Mouse (Mus musculus): ENCODE measurements at regions not wholly inside any gene's neighbourhood (a gene's known extent, or its start where the extent isn't known, plus 50 kb on each side); places are given as distances from the start of the nearest gene placed in this dataset.

- DNase-seq, result no peak
Observed at GRCm38 (mm10) chr4:131014301-131015081, 70.3 kb downstream of the Matn1 start.

- no peak for DNase-seq
Observed at GRCm38 (mm10) chr4:131015156-131015555, 71.0 kb downstream of the Matn1 start.

GRCm38 (mm10) chr4:131023601-131024000 is 79.4 kb downstream of the Matn1 start:
- DNase-seq, result no peak

DNA sequence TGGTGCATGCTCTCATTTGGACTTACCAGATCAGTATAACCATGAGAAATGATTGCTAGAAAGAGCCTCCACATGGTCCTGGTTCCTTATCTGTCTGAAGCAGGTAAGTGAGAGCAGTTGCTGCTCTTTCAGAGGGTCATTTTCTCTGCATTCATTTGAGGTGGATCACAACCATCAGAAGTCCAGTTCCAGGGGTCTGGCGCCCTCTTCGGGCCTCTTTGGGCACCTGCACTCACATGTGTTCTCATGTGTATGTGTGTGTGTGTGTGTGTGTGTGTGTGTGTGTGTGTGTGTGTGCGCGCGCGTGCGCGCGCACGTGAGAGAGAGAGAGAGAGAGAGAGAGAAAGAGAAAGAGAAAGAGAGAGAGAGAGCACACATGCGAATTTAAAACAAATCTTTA is 92.1 kb downstream of the Matn1 start:
- no peak for DNase-seq

DNA sequence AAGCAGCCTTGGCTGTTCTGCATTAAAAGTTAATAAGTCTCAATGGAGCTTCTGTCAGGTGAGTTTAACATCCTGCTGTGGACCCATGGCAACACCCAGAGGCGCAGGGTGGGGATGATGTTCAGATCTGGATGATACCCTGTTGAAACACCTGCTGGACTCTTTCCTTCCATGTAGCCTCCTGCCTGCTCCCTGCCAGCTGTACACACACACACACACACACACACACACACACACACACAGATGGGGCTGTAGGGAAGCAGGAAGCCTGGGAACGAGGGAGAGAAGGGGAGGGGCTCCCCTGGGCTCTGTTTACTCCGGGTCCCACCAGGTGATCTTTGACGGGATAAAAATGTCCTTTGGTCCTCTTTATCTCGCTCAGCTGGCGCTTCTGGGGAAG is 93.0 kb downstream of the Matn1 start:
- no peak for DNase-seq

- DNase-seq, result no peak
Observed at GRCm38 (mm10) chr4:131039686-131040085, 95.5 kb downstream of the Matn1 start.

- DNase-seq, result no peak
Observed at GRCm38 (mm10) chr4:131041210-131041609, 97.0 kb downstream of the Matn1 start.

GRCm38 (mm10) chr4:131046101-131046500 is 101.9 kb downstream of the Matn1 start:
- DNase-seq, result no peak

DNA sequence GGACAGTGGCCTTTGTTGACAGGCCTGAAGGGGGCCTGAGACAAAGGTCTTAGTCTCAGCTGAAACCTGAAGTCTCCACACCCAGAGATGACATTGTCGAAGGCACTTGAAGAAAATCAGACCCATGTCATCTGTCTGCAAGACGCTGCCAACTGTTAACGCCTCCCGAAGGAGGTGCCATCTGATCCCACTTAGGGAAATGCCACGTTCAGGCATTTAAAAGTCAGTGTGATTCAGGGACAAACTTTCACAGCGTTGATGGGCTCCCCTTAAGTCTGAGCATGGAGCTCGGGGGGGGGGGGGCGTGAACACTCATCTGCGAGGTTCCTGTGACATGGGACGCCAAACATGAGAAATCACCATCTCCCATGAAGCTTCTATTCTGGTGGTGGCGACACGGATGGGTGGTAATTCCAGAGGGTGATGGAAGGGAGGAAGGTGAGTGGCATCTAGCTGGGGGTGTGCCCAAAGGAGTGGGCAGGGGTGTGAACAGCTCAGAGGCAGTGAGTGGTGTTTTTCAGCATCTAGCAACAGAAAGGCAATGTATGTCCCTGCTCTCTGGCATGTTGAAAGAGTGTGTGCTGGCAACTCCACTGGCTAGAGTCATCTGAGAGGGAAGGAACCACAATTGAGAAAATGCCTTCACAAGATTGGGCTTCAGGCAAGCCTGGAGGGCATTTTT is 102.9 kb downstream of the Matn1 start:
- no peak for DNase-seq

GRCm38 (mm10) chr4:131056293-131056692 is 112.1 kb downstream of the Matn1 start:
- DNase-seq, result no peak

DNA sequence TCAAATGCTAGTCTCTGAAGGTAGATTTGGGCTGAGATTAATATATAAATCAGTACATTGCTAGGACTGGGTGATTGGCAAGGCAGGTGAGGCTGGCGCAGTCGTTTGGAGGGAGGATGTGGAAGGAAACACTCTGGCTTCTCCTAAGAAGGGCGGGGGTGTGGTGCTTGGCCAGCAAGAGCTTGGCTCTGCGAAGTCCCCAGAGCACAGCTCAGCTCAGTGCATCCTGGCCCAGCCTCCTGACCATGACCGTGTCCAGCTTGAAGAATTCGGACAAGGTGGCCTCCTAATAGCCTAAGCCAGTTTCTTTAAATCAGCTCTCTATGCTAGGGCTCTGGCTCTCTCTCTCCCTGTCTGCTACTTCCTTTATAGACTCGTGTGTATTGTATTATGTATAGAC is 115.4 kb downstream of the Matn1 start:
- DNase-seq, result no peak

DNA sequence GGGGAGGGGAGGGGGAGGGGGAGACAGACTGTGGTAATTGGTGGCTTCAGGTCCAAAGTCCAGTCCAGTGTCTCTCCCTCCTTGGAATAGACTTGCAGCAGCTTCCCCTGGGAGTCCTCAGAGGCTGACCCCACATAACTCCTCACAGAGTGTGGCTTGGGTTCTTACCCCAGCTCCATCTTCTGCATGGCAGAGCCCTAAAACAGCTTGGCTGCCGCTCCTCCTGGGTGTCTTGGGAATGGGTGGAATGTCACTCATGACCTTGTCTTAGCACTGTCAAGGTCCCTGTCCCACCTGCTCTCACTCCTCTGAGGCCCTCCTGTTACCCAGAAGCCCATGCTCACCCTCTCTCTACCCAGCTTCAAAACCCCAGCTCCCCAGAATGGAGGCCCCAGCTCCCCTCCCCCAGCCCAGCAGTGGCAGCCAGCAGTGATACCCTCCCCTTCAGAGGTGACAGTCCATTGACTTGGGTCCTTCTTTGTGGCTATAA is 116.1 kb downstream of the Matn1 start:
- no peak for DNase-seq

- no peak for DNase-seq
Observed at GRCm38 (mm10) chr4:131060706-131061105, 116.5 kb downstream of the Matn1 start.

DNA sequence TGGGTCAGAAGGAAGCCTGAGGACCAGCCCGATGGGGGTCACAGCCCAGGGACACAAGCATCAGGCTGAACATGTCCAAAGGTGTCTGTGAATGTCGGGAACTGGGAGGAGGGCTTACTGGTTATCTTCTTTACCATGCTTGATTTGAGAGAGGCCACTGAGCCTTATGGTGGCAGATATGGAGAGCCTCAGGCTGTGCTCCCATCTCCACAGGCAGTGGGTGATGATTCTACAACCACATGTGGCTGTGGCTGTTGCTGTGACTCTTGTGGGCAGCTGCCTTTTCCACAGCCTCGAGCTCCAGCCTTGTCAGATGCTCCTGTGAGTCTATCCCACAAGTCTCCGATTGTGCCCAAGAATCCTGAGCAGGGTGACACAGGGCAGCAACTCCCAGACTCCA is 118.4 kb downstream of the Matn1 start:
- DNase-seq, result no peak

- DNase-seq, result no peak
Observed at GRCm38 (mm10) chr4:131066186-131066939, 122.2 kb downstream of the Matn1 start.

- no peak for DNase-seq
Observed at GRCm38 (mm10) chr4:131070566-131070965, 126.4 kb downstream of the Matn1 start.

DNA sequence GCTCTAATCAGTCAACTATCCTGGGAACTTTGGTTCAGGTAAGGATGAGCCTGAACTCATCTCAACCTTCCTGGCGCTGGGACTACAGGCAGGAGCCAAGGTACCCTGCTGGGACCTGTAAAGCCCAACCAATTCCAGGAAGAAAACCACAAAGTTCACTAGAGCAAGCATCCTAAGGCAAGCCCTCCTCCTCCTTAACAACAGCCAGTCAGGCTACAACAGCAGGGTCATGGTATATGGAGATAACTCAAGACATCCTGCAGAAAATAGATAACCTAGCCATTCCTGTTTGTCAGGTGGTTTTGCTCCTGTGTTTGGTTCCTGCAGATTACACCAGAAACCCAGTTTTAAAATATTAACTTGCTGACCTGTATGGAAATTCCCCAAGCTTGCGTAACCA is 128.4 kb downstream of the Matn1 start:
- no peak for DNase-seq

DNA sequence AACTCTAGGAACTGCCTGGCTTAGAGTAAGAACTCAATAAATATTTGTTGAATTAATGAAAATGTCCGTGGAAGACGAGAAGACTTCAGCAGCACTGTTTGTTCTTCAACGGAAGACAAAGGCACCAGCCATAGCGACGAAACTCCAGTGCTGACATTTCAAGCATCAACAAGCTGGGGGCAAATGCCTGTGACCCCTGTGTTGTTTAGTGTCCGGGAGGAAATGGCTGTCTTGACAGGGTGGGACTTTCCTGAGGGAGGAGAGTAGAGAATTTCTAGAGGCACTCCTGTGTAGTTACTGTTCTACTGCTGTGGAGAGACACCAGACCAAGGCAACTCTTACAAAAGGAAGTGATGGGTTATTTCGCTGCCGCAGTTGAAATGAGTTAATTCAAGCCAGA is 129.2 kb downstream of the Matn1 start:
- DNase-seq, result no peak

GRCm38 (mm10) chr4:131075326-131075932 is 131.2 kb downstream of the Matn1 start:
- no peak for DNase-seq

GRCm38 (mm10) chr4:131076628-131077027 is 132.4 kb downstream of the Matn1 start:
- DNase-seq, result no peak

DNA sequence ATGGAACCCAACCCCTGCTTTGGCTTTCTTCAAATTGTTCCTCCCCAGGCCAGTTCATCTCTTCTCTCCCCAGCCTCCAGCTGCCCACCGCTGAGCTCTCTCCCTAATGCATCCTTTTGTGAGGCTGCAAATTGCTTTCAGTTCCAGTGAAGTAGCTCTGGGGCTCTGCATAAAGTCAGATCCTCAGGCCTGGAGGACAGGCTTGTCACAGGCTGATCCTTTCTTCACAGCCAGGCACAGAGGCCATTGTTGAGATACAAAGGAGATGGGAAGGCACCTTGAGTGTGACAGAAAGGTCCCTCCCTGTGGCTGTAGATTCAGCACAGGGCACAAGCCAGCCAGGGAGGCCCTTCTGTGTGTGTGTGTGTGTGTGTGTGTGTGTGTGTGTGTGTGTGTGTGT is 135.9 kb downstream of the Matn1 start:
- no peak for DNase-seq

DNA sequence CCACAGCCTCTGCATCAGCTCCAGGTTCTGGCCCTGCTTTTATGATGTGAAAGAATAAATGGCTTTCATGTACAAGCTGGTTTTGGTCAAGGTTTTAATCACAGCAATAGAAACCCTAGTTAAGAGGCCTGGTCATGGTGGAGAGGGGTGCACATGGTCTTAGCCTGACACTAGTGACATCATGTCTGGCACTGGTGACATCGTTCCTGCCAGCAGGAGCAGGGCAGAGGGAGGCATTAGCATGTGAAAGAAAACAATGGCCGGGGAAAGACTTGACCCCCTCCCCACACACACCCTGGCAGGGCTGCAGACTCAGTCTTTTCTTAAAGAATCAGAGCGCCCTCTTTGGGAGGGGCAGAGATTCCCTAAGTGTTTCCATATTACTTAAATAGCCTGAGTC is 139.2 kb downstream of the Matn1 start:
- DNase-seq, result no peak

DNA sequence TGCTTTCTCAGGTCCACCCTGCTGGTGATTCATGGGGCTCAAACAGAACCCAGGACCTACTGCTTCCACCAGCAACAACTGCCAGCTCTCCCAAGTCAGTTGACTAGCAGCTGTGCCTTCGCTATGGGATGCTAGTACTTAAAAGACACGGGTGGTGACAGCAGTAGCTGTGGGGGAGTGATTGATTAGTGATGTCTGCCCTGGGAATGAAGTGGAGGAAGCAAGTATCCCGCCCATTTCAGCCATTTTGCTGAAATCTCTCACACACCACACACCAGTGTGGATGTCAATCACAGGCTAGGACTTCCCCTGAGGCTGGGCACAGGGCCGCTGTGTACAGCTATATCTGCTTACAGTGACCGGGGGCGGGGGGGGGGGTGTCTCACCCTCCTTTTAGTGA is 153.2 kb downstream of the Matn1 start:
- DNase-seq, result no peak
